Mouse (Mus musculus): Measurements from ENCODE around the gene Gm10681.
"Not testable (repeated sequence)": the region's sequence is repeated elsewhere in the genome, so short reads cannot be mapped to it uniquely, and the experiment has no call there.

Gene Gm10681

GRCm38 (mm10) chr3:98507229-98507628, 81.4 kb downstream of the Gm10681 start:
- not testable (repeated sequence) for DNase-seq (ENCODE audit: low spot score)
